Mouse (Mus musculus) liver, adult 2 months (tissue): Measurements from ENCODE around the gene Eno2. TPM values are rescaled to one million over a fixed set of nuclear protein-coding genes. Genes with fewer than 3 reads are reported as not detected.

Experiments used
- DNase-seq: peaks from one replicate; pipeline ENCODE4 v3.0.0-alpha.2; 2011; ENCODE audit warnings: low read depth, low spot score; ENCODE audit errors: extremely low read depth
- H3K27ac ChIP-seq: fragments of 200-500 bp; replicated peaks from 2 replicates; pipeline ENCODE4 v1.5.1; 2012; ENCODE audit warnings: low read depth, mild to moderate bottlenecking, control low read depth, inconsistent platforms, low read length; ENCODE audit not compliant: insufficient read depth
- H3K27me3 ChIP-seq: fragments of 200-500 bp; 2 replicates; pipeline ENCODE4 v1.6.1; 2012; ENCODE audit warnings: mild to moderate bottlenecking, moderate library complexity, low read length, inconsistent platforms; ENCODE audit not compliant: control insufficient read depth, insufficient read depth
- H3K36me3 ChIP-seq: fragments of 200-500 bp; 2 replicates; pipeline ENCODE4 v1.6.1; 2012; ENCODE audit warnings: low read length, inconsistent platforms; ENCODE audit not compliant: control insufficient read depth, insufficient read depth
- H3K4me1 ChIP-seq: fragments of 200-500 bp; 2 replicates; pipeline ENCODE4 v1.6.1; 2011; ENCODE audit warnings: low read length; ENCODE audit not compliant: control insufficient read depth, insufficient read depth
- H3K4me3 ChIP-seq: fragments of 200-500 bp; 2 replicates; pipeline ENCODE4 v1.5.1; 2011; ENCODE audit warnings: low read depth, mild to moderate bottlenecking, control low read depth, low read length, moderate library complexity; ENCODE audit not compliant: insufficient read depth
- H3K79me2 ChIP-seq: fragments of 200-500 bp; 2 replicates; pipeline ENCODE4 v1.6.1; 2012; ENCODE audit warnings: inconsistent platforms, mild to moderate bottlenecking, low read length, moderate library complexity; ENCODE audit not compliant: control insufficient read depth, insufficient read depth
- H3K9ac ChIP-seq: fragments of 200-500 bp; 2 replicates; pipeline ENCODE4 v1.6.1; 2012; ENCODE audit warnings: low read depth, mild to moderate bottlenecking, control low read depth, inconsistent platforms, low read length
- CTCF ChIP-seq: fragments of 200-500 bp; IDR thresholded peaks from 2 replicates; pipeline ENCODE4 v1.5.1; 2011; ENCODE audit warnings: low read depth, low read length, control low read depth
- POLR2A ChIP-seq: fragments of 200-500 bp; IDR thresholded peaks from 2 replicates; pipeline ENCODE4 v1.6.1; 2011; ENCODE audit warnings: low read length, control low read depth; ENCODE audit not compliant: insufficient read depth; ENCODE audit errors: extremely low read depth
- WGBS: fragments of 180-500 bp; shearing (Covaris S2); methylation state at CpG from one replicate; pipeline ENCODE4 v1.1.7; 2018; 5-methylcytosine and 5-hydroxymethylcytosine counted together
- polyA plus RNA-seq: library from polyadenylated mRNA; depleted of rRNA; stranded (reverse); fragments of >200 nt; gene quantifications from 2 replicates; pipeline ENCODE4 v1.2.3, GENCODE M21; 2012
- total RNA-seq: library from RNA; depleted of rRNA; stranded (reverse); fragments of >200 nt; gene quantifications from 2 replicates; pipeline ENCODE4 v1.2.3, GENCODE M21; 2014

The Eno2 gene
- total and polyA plus RNA-seq, 2 experiments: 0.09 to 0.34 TPM

GRCm38 (mm10) chr6:124744755-124745321 is 24.6 kb downstream of the Eno2 start:
- Histone ChIP-seq H3K27ac (peak overlapping the region; percentile 23; the same call in 1 of the 2 replicates), H3K79me2 (no peaks in the 10 kb centered on the region), H3K27me3 (no peaks in the 10 kb centered on the region), H3K4me1 (peaks cover 9% of the 10 kb centered on the region), H3K4me3 (peak overlapping the region; percentile 34; the same call in 1 of the 2 replicates), H3K36me3 (no peaks in the 10 kb centered on the region; the same call in 1 of the 2 replicates), H3K9ac (peak overlapping the region; percentile 49)
- 71% methylated on average over 26 of the region's 26 CpGs for WGBS
- DNase-seq: no peak
- no peak for TF ChIP-seq POLR2A
- no peak for TF ChIP-seq CTCF

GRCm38 (mm10) chr6:124743647-124744046 is 25.8 kb downstream of the Eno2 start:
- no peak for TF ChIP-seq POLR2A
- TF ChIP-seq CTCF: no peak
- no peak for DNase-seq
- Histone ChIP-seq H3K27me3 (no peaks in the 10 kb centered on the region), H3K36me3 (no peaks in the 10 kb centered on the region; the same call in 1 of the 2 replicates), H3K9ac (no peak overlapping the region), H3K4me1 (peaks cover 19% of the 10 kb centered on the region), H3K79me2 (no peaks in the 10 kb centered on the region), H3K27ac (no peak overlapping the region), H3K4me3 (no peak overlapping the region)
- 92% methylated on average over 8 of the region's 8 CpGs for WGBS

DNA sequence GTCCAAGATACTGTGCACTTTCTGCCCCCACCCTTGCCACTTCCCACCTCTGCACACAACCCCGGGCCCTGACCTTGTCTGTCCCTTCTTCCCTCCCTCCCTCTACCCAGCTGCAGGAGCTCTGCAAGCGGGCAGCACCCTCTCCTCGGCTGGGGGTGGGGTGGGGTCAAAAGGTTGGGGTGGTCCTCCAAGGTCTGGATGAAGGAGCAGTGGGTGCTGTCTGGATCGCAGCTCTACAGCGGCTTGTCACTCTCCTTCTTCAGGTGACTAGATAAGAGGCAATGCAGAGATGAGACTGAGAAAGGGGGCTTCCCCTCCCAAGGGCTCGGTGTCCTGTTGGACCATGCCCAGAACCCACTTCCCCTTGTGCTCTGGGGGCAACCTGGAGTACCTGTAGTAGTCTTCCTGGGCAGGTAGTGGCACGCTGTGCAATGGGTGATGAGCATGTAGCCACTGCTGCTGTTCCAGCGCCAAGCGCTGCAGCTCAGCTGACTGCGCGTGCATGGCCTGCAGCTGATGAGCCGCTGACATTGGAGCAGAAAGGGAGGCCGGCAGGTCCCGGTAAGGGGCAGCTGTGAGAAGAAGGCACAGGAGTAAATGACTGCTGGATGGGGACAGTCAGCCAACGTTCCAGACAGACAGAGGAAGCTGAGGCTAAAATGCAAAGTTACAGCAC is 26.5 kb downstream of the Eno2 start:
- no peak for DNase-seq

DNA sequence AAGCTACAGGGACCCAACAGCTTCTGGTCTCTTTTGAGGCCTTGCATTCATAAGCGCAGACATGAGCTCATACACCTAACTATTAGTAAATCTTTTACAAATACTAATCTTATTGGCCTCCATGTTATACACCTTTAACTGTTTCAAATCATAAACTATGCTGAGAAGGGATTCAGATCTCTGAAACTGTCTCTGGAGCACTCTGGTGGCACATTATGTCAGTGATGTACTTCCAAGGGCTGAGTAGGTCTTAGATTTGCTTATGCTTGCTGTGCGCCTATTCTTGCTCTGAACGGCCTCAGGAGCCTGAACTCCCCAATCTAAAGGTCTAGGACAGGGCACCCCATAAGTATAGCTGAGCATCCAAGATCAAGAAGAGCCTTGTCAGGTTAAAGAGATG is 27.6 kb downstream of the Eno2 start:
- peak overlapping the region; percentile 86 for H3K27ac ChIP-seq
- no peaks in the 10 kb centered on the region for H3K79me2 ChIP-seq
- H3K4me3 ChIP-seq: no peak overlapping the region; the same call in 1 of the 2 replicates
- WGBS: 76% methylated on average over 3 of the region's 3 CpGs
- TF ChIP-seq POLR2A (no peak), CTCF (no peak)
- peaks cover 21% of the 10 kb centered on the region for H3K4me1 ChIP-seq
- no peaks in the 10 kb centered on the region for H3K36me3 ChIP-seq
- no peak for DNase-seq
- H3K27me3 ChIP-seq: no peaks in the 10 kb centered on the region
- peak overlapping the region; percentile 78 for H3K9ac ChIP-seq

More for the DNA sequence above, 26.5 kb downstream of the Eno2 start:
- Histone ChIP-seq H3K36me3 (no peaks in the 10 kb centered on the region; the same call in 1 of the 2 replicates), H3K79me2 (no peaks in the 10 kb centered on the region), H3K4me3 (no peak overlapping the region), H3K27me3 (no peaks in the 10 kb centered on the region), H3K27ac (no peak overlapping the region), H3K4me1 (peaks cover 20% of the 10 kb centered on the region), H3K9ac (no peak overlapping the region)
- 94% methylated on average over 15 of the region's 15 CpGs for WGBS
- TF ChIP-seq CTCF: no peak
- no peak for TF ChIP-seq POLR2A

GRCm38 (mm10) chr6:124740888-124741761 is 28.3 kb downstream of the Eno2 start, which contains the start of gene Grcc10:
Gene Grcc10 (minus strand): TSS chr6:124741374.
- H3K27me3 ChIP-seq: no peaks in the 10 kb centered on the region
- H3K4me1 ChIP-seq: peaks cover 18% of the 10 kb centered on the region
- peak within 1 kb of the TSS; percentile 85 for H3K9ac ChIP-seq
- no peaks in the 10 kb centered on the region for H3K36me3 ChIP-seq
- DNase-seq: peak; percentile 86
- under 1% methylated on average over 41 of the region's 41 CpGs for whole genome bisulfite sequencing
- H3K27ac ChIP-seq: peak within 1 kb of the TSS; percentile 86
- TF ChIP-seq CTCF (no peak), POLR2A (peak; percentile 92; the same call in 1 of the 2 replicates)
- H3K4me3 ChIP-seq: peak within 1 kb of the TSS; percentile 75
- no peaks in the 10 kb centered on the region for H3K79me2 ChIP-seq
